Mouse (Mus musculus) midbrain, embryonic 12.5 days (tissue): ENCODE measurements around the gene Nae1. TPM values are rescaled to one million over a fixed set of nuclear protein-coding genes. Genes with fewer than 3 reads are reported as not detected.
A peak's percentile ranks its signal among the peaks of the same experiment; 100 is the strongest.
"Not testable (repeated sequence)": the region's sequence is repeated elsewhere in the genome, so short reads cannot be mapped to it uniquely, and the experiment has no call there.

Experiments used
- ATAC-seq: fragments of 200-750 bp; cut with Nextera tagmentation; 2 replicates; pipeline ENCODE4 v1.8.0; 2017; ENCODE audit warnings: low read depth, moderate TSS enrichment, moderate library complexity; ENCODE audit not compliant: low FRiP score
- H3K27ac ChIP-seq: fragments of 300-500 bp; sonication (generic); replicated peaks from 2 replicates; pipeline ENCODE4 v1.5.1; 2016; ENCODE audit warnings: mild to moderate bottlenecking
- H3K27me3 ChIP-seq: fragments of 300-500 bp; sonication (generic); 2 replicates; pipeline ENCODE4 v1.6.1; 2016; ENCODE audit warnings: mild to moderate bottlenecking
- H3K36me3 ChIP-seq: fragments of 300-500 bp; sonication (generic); 2 replicates; pipeline ENCODE4 v1.6.1; 2016
- H3K4me1 ChIP-seq: fragments of 300-500 bp; sonication (generic); 2 replicates; pipeline ENCODE4 v1.6.1; 2016
- H3K4me2 ChIP-seq: fragments of 300-500 bp; sonication (generic); replicated peaks from 2 replicates; pipeline ENCODE4 v1.6.1; 2016; ENCODE audit warnings: mild to moderate bottlenecking, moderate library complexity
- H3K4me3 ChIP-seq: fragments of 300-500 bp; sonication (generic); 2 replicates; pipeline ENCODE4 v1.5.1; 2016; ENCODE audit warnings: mild to moderate bottlenecking
- H3K9ac ChIP-seq: fragments of 300-500 bp; sonication (generic); replicated peaks from 2 replicates; pipeline ENCODE4 v1.6.1; 2016; ENCODE audit warnings: mild to moderate bottlenecking, moderate library complexity
- H3K9me3 ChIP-seq: fragments of 300-500 bp; sonication (generic); 2 replicates; pipeline ENCODE4 v1.6.1; 2016; ENCODE audit warnings: mild to moderate bottlenecking
- WGBS: fragments of 180-500 bp; shearing (Covaris S2); methylation state at CpG from one replicate; pipeline ENCODE4 v1.1.7; 2016; 5-methylcytosine and 5-hydroxymethylcytosine counted together
- polyA plus RNA-seq: library from polyadenylated mRNA; unstranded; fragments of >200 nt; fragmentation: Nextera tagmentation; extraction: Ambion mirVana; gene quantifications from 2 replicates; pipeline ENCODE4 v1.2.1, GENCODE M21; 2016

Gene Nae1
- 118 and 130 TPM in 2 replicates for polyA plus RNA-seq

GRCm38 (mm10) chr8:104533971-104534778, at the start of gene Nae1, which contains the start of gene Car7:
TSS of gene Nae1 (minus strand) at chr8:104534637.
TSS of gene Car7 (plus strand) at chr8:104534689.
- Histone ChIP-seq H3K27ac (peak within 1 kb of the TSS; percentile 87), H3K4me2 (peak within 1 kb of the TSS; percentile 57), H3K9me3 (no peaks in the 10 kb centered on the region), H3K4me3 (peak within 1 kb of the TSS; percentile 94), H3K27me3 (peaks cover 24% of the 10 kb centered on the region), H3K36me3 (peaks cover 14% of the 10 kb centered on the region), H3K4me1 (peaks cover 18% of the 10 kb centered on the region), H3K9ac (peak within 1 kb of the TSS; percentile 95)
- peak; percentile 94 for ATAC-seq
- under 1% methylated on average over 70 of the region's 70 CpGs for WGBS

- WGBS = 73% methylated on average over 17 of the region's 17 CpGs
Measured at GRCm38 (mm10) chr8:104577606-104578005, 43.2 kb upstream of the Nae1 start.

GRCm38 (mm10) chr8:104576820-104577219, 42.4 kb upstream of the Nae1 start:
- Histone ChIP-seq H3K9ac (no peak overlapping the region), H3K4me2 (no peak overlapping the region), H3K36me3 (no peaks in the 10 kb centered on the region), H3K27ac (no peak overlapping the region), H3K4me1 (no peaks in the 10 kb centered on the region), H3K9me3 (no peaks in the 10 kb centered on the region), H3K27me3 (no peaks in the 10 kb centered on the region), H3K4me3 (no peak overlapping the region)
- WGBS = 89% methylated on average over 3 of the region's 3 CpGs
- ATAC-seq = no peak

More at GRCm38 (mm10) chr8:104577606-104578005, 43.2 kb upstream of the Nae1 start:
- ATAC-seq, H3K4me3 ChIP-seq, H3K27ac ChIP-seq, H3K36me3 ChIP-seq, H3K27me3 ChIP-seq, H3K4me2 ChIP-seq, H3K9me3 ChIP-seq, H3K4me1 ChIP-seq, H3K9ac ChIP-seq: not testable (repeated sequence)

DNA sequence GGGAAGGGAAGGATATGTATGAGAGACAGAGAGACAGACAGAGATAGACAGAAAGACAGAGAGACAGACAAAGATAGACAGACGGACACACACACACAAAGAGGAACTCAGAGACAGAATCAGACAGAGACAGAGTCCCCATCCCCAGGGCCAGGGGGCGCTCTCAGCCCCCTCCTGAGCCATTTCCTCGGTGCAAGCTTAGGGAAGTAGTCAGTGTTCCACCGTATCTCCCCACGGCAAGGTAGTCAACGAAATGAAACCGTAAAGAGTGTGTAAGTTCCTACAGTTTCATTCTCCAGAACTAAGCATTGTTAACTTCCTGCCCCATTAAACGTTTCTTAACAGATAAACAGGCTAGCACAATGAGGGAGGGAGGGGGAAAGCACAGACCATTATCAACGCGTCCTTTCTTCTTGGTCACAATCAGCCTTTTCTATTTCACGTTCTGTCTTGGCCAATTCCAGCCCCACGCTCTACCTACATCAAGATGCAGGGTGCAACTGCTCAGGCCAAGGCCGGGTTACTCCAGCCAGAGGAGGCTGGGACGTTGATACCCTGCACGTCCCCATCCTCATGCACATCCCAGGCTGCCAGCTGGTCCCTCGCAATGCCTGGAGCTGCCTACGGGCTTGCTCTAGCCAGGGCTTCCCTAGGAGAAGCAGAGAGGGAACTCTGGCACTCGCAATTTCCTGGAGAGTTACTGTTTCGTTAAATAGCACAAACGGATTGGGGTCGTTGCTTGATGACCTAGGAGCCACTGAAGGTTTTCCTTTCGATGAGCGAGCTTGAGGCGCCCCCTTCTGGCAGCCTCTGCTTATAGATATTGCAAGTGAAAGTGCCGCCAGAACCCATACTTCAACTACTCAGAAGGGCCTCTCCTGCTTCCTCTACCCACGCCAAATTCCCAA, 36.3 kb upstream of the Nae1 start:
- 9% methylated on average over 26 of the region's 26 CpGs for WGBS
- peak overlapping the region; percentile 35 for H3K4me3 ChIP-seq
- peak; percentile 75 for ATAC-seq
- H3K27me3 ChIP-seq = peaks cover 6% of the 10 kb centered on the region
- no peaks in the 10 kb centered on the region for H3K4me1 ChIP-seq
- H3K9ac ChIP-seq = peak overlapping the region; percentile 41; the same call in 1 of the 2 replicates
- H3K4me2 ChIP-seq = peak overlapping the region; percentile 61
- H3K9me3 ChIP-seq = no peaks in the 10 kb centered on the region
- no peak overlapping the region for H3K27ac ChIP-seq
- H3K36me3 ChIP-seq = no peaks in the 10 kb centered on the region

- Histone ChIP-seq H3K4me1 (no peaks in the 10 kb centered on the region), H3K36me3 (no peaks in the 10 kb centered on the region), H3K4me3 (no peak overlapping the region), H3K4me2 (no peak overlapping the region), H3K27ac (no peak overlapping the region), H3K27me3 (peaks cover 6% of the 10 kb centered on the region), H3K9ac (no peak overlapping the region), H3K9me3 (no peaks in the 10 kb centered on the region)
- ATAC-seq = no peak
- WGBS = 37% methylated on average over 1 of the region's 1 CpGs
Measured at GRCm38 (mm10) chr8:104569559-104569958, 35.1 kb upstream of the Nae1 start.

DNA sequence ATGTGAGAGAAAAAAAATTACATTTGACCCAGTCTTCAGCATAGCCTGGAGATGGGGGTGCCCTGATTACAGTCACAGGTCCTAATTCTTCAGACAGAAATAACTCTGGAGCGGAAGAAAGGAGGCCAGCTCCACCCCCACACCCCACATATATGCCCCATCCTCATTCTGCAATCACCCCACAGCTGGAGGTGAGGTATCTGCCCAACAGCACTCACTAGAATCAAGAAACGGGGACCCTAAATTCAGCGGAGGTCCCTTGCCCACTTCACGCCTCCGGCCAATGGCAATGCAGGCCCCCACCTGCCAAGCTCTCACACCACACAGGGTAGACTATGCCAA, 31.0 kb upstream of the Nae1 start:
- Histone ChIP-seq H3K4me1 (no peaks in the 10 kb centered on the region), H3K9ac (no peak overlapping the region), H3K4me3 (no peak overlapping the region), H3K36me3 (no peaks in the 10 kb centered on the region), H3K27me3 (peaks cover 2% of the 10 kb centered on the region; the same call in 1 of the 2 replicates), H3K4me2 (no peak overlapping the region), H3K27ac (no peak overlapping the region), H3K9me3 (no peaks in the 10 kb centered on the region)
- WGBS = 95% methylated on average over 5 of the region's 5 CpGs
- ATAC-seq = peak; percentile 27; the same call in 1 of the 2 replicates

- H3K4me2 ChIP-seq = 0 out of 2 replicates have a peak overlapping the region, but pooled peaks have one; percentile 5
- no peaks in the 10 kb centered on the region for H3K4me1 ChIP-seq
- WGBS = 17% methylated on average over 22 of the region's 22 CpGs
- no peak overlapping the region for H3K27ac ChIP-seq
- no peaks in the 10 kb centered on the region for H3K27me3 ChIP-seq
- no peak overlapping the region for H3K9ac ChIP-seq
- ATAC-seq = peak; percentile 87
- H3K36me3 ChIP-seq = no peaks in the 10 kb centered on the region
- H3K9me3 ChIP-seq = no peaks in the 10 kb centered on the region
- no peak overlapping the region for H3K4me3 ChIP-seq
Measured at GRCm38 (mm10) chr8:104564633-104565456, 30.4 kb upstream of the Nae1 start.

DNA sequence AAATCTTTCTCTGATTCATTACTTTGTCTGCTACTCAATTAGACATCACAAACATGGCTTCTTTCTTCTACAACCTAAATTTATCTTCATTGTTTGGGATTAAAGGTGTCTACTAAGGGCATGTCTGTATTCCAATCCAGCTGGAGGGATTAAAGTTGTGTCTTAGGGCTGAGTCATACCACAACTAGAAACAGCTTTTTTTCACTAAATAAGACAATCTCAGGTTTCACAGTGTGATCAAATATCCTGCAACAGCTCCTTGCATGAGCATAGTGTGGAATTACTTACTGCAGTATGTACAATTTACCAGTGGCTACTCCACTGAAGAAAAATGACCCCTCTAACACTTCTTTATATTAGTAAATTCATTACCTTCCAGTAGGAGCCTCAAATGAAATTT, 26.3 kb upstream of the Nae1 start:
- no peak overlapping the region for H3K4me2 ChIP-seq
- no peak for ATAC-seq
- H3K9me3 ChIP-seq = no peaks in the 10 kb centered on the region
- H3K27me3 ChIP-seq = no peaks in the 10 kb centered on the region
- H3K9ac ChIP-seq = no peak overlapping the region
- H3K36me3 ChIP-seq = no peaks in the 10 kb centered on the region
- H3K4me1 ChIP-seq = no peaks in the 10 kb centered on the region
- no peak overlapping the region for H3K27ac ChIP-seq
- H3K4me3 ChIP-seq = no peak overlapping the region

- Histone ChIP-seq H3K36me3 (no peaks in the 10 kb centered on the region), H3K9ac (no peak overlapping the region), H3K27me3 (no peaks in the 10 kb centered on the region), H3K27ac (no peak overlapping the region), H3K4me1 (no peaks in the 10 kb centered on the region), H3K4me2 (no peak overlapping the region), H3K9me3 (no peaks in the 10 kb centered on the region), H3K4me3 (no peak overlapping the region)
- 84% methylated on average over 7 of the region's 7 CpGs for WGBS
- ATAC-seq = no peak
Measured at GRCm38 (mm10) chr8:104557226-104557625, 22.8 kb upstream of the Nae1 start.

GRCm38 (mm10) chr8:104555191-104555590, 20.8 kb upstream of the Nae1 start:
- H3K9me3 ChIP-seq = no peaks in the 10 kb centered on the region
- no peaks in the 10 kb centered on the region for H3K27me3 ChIP-seq
- H3K4me3 ChIP-seq = no peak overlapping the region
- no peaks in the 10 kb centered on the region for H3K36me3 ChIP-seq
- no peak for ATAC-seq
- 94% methylated on average over 4 of the region's 4 CpGs for WGBS
- no peaks in the 10 kb centered on the region for H3K4me1 ChIP-seq
- no peak overlapping the region for H3K9ac ChIP-seq
- no peak overlapping the region for H3K4me2 ChIP-seq
- no peak overlapping the region for H3K27ac ChIP-seq

- no peak overlapping the region for H3K9ac ChIP-seq
- peaks cover 16% of the 10 kb centered on the region; the same call in 1 of the 2 replicates for H3K4me1 ChIP-seq
- H3K4me2 ChIP-seq = no peak overlapping the region
- ATAC-seq = no peak
- no peak overlapping the region for H3K4me3 ChIP-seq
- 89% methylated on average over 8 of the region's 8 CpGs for WGBS
- H3K36me3 ChIP-seq = no peaks in the 10 kb centered on the region
- no peak overlapping the region for H3K27ac ChIP-seq
- H3K27me3 ChIP-seq = peaks cover 60% of the 10 kb centered on the region
- H3K9me3 ChIP-seq = no peaks in the 10 kb centered on the region
Measured at GRCm38 (mm10) chr8:104543440-104544045, 9.1 kb upstream of the Nae1 start.
